Mouse (Mus musculus): Measurements from ENCODE around the gene Usf2. TPM values are rescaled to one million over a fixed set of nuclear protein-coding genes. Genes with fewer than 3 reads are reported as not detected.

The Usf2 gene
- polyA plus RNA-seq, 1 experiment from 2014 or later = 38.8 TPM

DNA sequence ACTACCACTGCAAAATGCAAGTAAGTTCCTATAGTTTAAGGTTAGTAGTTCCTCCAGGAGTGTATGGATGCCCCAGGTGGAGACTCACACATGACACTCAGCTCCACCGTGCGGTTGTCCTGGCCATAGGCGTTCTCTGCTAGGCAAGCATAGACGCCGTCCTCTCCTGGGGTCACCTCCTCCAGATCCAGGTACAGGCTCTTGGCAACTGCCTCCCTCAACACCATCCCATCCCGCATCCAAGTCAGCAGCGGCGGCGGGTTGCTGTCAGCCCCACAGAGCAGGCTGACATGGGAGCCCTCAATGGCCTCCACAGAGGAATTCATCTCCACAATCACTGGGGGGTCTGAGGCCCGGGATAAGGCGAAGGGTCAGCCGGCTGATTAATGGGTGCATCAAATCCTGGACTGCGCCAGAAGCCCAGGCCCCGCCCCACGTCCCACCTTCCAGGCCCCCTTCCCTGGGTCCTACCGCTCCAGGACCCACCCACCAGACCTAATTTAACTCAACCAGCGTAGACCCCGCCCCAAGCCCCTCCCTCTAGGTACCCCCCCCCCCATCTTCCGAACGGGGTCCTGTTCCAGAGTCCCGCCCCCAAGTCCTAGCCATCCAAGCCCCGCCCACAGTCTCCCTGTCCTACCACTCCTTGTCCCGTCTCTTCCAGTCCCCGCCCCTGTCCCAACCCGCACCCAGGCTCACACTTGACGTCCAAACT, 48.2 kb downstream of the Usf2 start:
- no peaks in the 10 kb centered on the region for H3K36me3 ChIP-seq
- peak; percentile 76 for ATAC-seq (ENCODE audit: low FRiP score, low read depth)
- WGBS = 2% methylated on average over 25 of the region's 26 CpGs
- peaks cover 11% of the 10 kb centered on the region; the same call in 1 of the 2 replicates for H3K4me1 ChIP-seq
- H3K9ac ChIP-seq = no peak overlapping the region
- H3K9me3 ChIP-seq = no peaks in the 10 kb centered on the region
- H3K4me2 ChIP-seq (replicated peaks) = peak overlapping the region; percentile 61
- H3K27ac ChIP-seq = no peak overlapping the region
- peak overlapping the region; percentile 24 for H3K4me3 ChIP-seq
- H3K27me3 ChIP-seq (replicated peaks) = no peaks in the 10 kb centered on the region

DNA sequence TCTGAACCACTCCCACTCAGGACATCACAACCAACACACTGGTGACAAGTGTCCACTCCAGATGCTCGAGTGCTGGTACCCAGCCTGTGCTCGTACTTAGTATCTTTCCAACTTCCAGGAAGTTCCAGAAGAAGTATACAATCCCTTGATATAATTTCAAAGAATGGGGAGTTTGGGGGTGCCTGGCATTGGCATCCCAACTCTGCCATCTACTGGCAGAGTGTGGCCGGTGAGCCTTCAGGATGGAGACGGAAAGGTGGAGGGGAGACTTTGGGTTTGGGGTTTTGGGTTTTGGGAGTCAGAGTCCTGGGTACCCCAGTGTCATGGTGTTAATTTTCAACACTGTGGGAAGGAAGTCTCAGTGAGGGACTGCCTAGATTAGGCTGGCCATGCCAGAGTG, 52.6 kb downstream of the Usf2 start:
- no peaks in the 10 kb centered on the region for H3K9me3 ChIP-seq
- no peak overlapping the region for H3K4me2 ChIP-seq (replicated peaks)
- no peak for ATAC-seq (ENCODE audit: low FRiP score, low read depth)
- H3K9ac ChIP-seq = no peak overlapping the region
- no peak overlapping the region for H3K4me3 ChIP-seq
- 54% methylated on average over 4 of the region's 4 CpGs for WGBS
- H3K27me3 ChIP-seq (replicated peaks) = no peaks in the 10 kb centered on the region; the same call in 1 of the 2 replicates
- no peaks in the 10 kb centered on the region for H3K36me3 ChIP-seq
- no peak overlapping the region for H3K27ac ChIP-seq
- H3K4me1 ChIP-seq = peaks cover 11% of the 10 kb centered on the region; the same call in 1 of the 2 replicates

Other genes starting within 250 kb of the Usf2 start
- gene Atp4a, start 244.6 kb downstream of the Usf2 start, polyA plus RNA-seq (2016; fragmentation: Nextera tagmentation; extraction: Ambion mirVana) = 1.3 and 2.0 TPM in 2 replicates
- 185 and 194 TPM in 2 replicates for gene Tmem147, start 227.3 kb downstream of the Usf2 start, polyA plus RNA-seq (2016; fragmentation: Nextera tagmentation; extraction: Ambion mirVana)
- gene Gapdhs, start 213.1 kb downstream of the Usf2 start, polyA plus RNA-seq (2016; fragmentation: Nextera tagmentation; extraction: Ambion mirVana) = 1.4 and 1.5 TPM in 2 replicates
- gene Sbsn, start 205.3 kb downstream of the Usf2 start, polyA plus RNA-seq (2016; fragmentation: Nextera tagmentation; extraction: Ambion mirVana) = 1.1 and 2.6 TPM in 2 replicates
- gene Dmkn, start 193.0 kb downstream of the Usf2 start, polyA plus RNA-seq (2016; fragmentation: Nextera tagmentation; extraction: Ambion mirVana) = 0.24 and 0.38 TPM in 2 replicates
- gene Krtdap, start 168.9 kb downstream of the Usf2 start, polyA plus RNA-seq (2016; fragmentation: Nextera tagmentation; extraction: Ambion mirVana) = not detected in 2 replicates
- 0.08 TPM in 1 of 2 replicates, not detected in the other for gene Ffar2, start 133.0 kb downstream of the Usf2 start, polyA plus RNA-seq (2016; fragmentation: Nextera tagmentation; extraction: Ambion mirVana)
- not detected in 2 replicates for gene Ffar3, start 100.6 kb downstream of the Usf2 start, polyA plus RNA-seq (2016; fragmentation: Nextera tagmentation; extraction: Ambion mirVana)
- not detected in 2 replicates for gene Ffar1, start 95.2 kb downstream of the Usf2 start, polyA plus RNA-seq (2016; fragmentation: Nextera tagmentation; extraction: Ambion mirVana)
- gene Cd22, start 76.5 kb downstream of the Usf2 start, polyA plus RNA-seq (2016; fragmentation: Nextera tagmentation; extraction: Ambion mirVana) = 0.05 TPM in 1 of 2 replicates, not detected in the other
- 0.79 and 1.2 TPM in 2 replicates for gene Mag, start 41.9 kb downstream of the Usf2 start, polyA plus RNA-seq (2016; fragmentation: Nextera tagmentation; extraction: Ambion mirVana)
- not detected in 2 replicates for gene Hamp2, start 32.1 kb downstream of the Usf2 start, polyA plus RNA-seq (2016; fragmentation: Nextera tagmentation; extraction: Ambion mirVana)
- not detected in 2 replicates for gene Hamp, start 12.8 kb downstream of the Usf2 start, polyA plus RNA-seq (2016; fragmentation: Nextera tagmentation; extraction: Ambion mirVana)
- 15.4 and 17.0 TPM in 2 replicates for gene Lsr, start 16.7 kb upstream of the Usf2 start, polyA plus RNA-seq (2016; fragmentation: Nextera tagmentation; extraction: Ambion mirVana)
- gene Fam187b, start 17.0 kb upstream of the Usf2 start, polyA plus RNA-seq (2016; fragmentation: Nextera tagmentation; extraction: Ambion mirVana) = 0.42 and 0.46 TPM in 2 replicates
- gene Fxyd5, start 85.7 kb upstream of the Usf2 start, polyA plus RNA-seq (2016; fragmentation: Nextera tagmentation; extraction: Ambion mirVana) = 12.5 and 15.4 TPM in 2 replicates
- gene Fxyd7, start 94.7 kb upstream of the Usf2 start, polyA plus RNA-seq (2016; fragmentation: Nextera tagmentation; extraction: Ambion mirVana) = 64.5 and 79.5 TPM in 2 replicates
- 24.1 and 26.5 TPM in 2 replicates for gene Fxyd1, start 100.4 kb upstream of the Usf2 start, polyA plus RNA-seq (2016; fragmentation: Nextera tagmentation; extraction: Ambion mirVana)
- 4.7 and 6.1 TPM in 2 replicates for gene Lgi4, start 102.5 kb upstream of the Usf2 start, polyA plus RNA-seq (2016; fragmentation: Nextera tagmentation; extraction: Ambion mirVana)
- gene Fxyd3, start 119.9 kb upstream of the Usf2 start, polyA plus RNA-seq (2016; fragmentation: Nextera tagmentation; extraction: Ambion mirVana) = 7.1 and 7.8 TPM in 2 replicates
- gene Hpn, start 158.5 kb upstream of the Usf2 start, polyA plus RNA-seq (2016; fragmentation: Nextera tagmentation; extraction: Ambion mirVana) = 0.27 and 0.46 TPM in 2 replicates
- 2.5 and 2.8 TPM in 2 replicates for gene Scn1b, start 170.2 kb upstream of the Usf2 start, polyA plus RNA-seq (2016; fragmentation: Nextera tagmentation; extraction: Ambion mirVana)
- 207 and 221 TPM in 2 replicates for gene Gramd1a, start 199.1 kb upstream of the Usf2 start, polyA plus RNA-seq (2016; fragmentation: Nextera tagmentation; extraction: Ambion mirVana)